Mouse (Mus musculus): ENCODE measurements around the gene Tex37. TPM values are rescaled to one million over a fixed set of nuclear protein-coding genes. Genes with fewer than 3 reads are reported as not detected.

Tex37 gene
- polyA plus RNA-seq, 1 experiment = not detected

GRCm38 (mm10) chr6:70912396-70912765, 6.3 kb downstream of the Tex37 start:
- Histone ChIP-seq H3K4me3 (replicated peaks; ENCODE audit: insufficient read depth, low read depth, low read length) (peak overlapping the region; percentile 39), H3K27ac (ENCODE audit: insufficient read depth, low read length) (no peak overlapping the region), H3K27me3 (ENCODE audit: control insufficient read depth, insufficient read depth, low read length) (no peaks in the 10 kb centered on the region), H3K4me1 (ENCODE audit: control insufficient read depth, insufficient read depth, low read length) (peaks cover 3% of the 10 kb centered on the region; the same call in 1 of the 2 replicates)
- no peak for DNase-seq
- TF ChIP-seq POLR2A (IDR thresholded peaks at IDR 0.05; ENCODE audit: borderline replicate concordance, insufficient read depth, low read length) = no peak
- WGBS = 24% methylated on average over 7 of the region's 7 CpGs

GRCm38 (mm10) chr6:70911668-70912395, 6.9 kb downstream of the Tex37 start:
- Histone ChIP-seq H3K27me3 (ENCODE audit: control insufficient read depth, insufficient read depth, low read length) (no peaks in the 10 kb centered on the region), H3K27ac (ENCODE audit: insufficient read depth, low read length) (no peak overlapping the region), H3K4me3 (replicated peaks; ENCODE audit: insufficient read depth, low read depth, low read length) (peak overlapping the region; percentile 39), H3K4me1 (ENCODE audit: control insufficient read depth, insufficient read depth, low read length) (peaks cover 3% of the 10 kb centered on the region; the same call in 1 of the 2 replicates)
- peak; percentile 74 to 83 for DNase-seq
- TF ChIP-seq CTCF (IDR thresholded peaks at IDR 0.05; ENCODE audit: borderline replicate concordance, insufficient read depth, low read depth, low read length) (no peak), POLR2A (IDR thresholded peaks at IDR 0.05; ENCODE audit: borderline replicate concordance, insufficient read depth, low read length) (no peak)
- 6% methylated on average over 20 of the region's 20 CpGs for WGBS

- Histone ChIP-seq H3K4me3 (replicated peaks; ENCODE audit: insufficient read depth, low read depth, low read length) (no peak overlapping the region), H3K4me1 (ENCODE audit: control insufficient read depth, insufficient read depth, low read length) (peaks cover 3% of the 10 kb centered on the region; the same call in 1 of the 2 replicates), H3K27ac (ENCODE audit: insufficient read depth, low read length) (no peak overlapping the region), H3K27me3 (ENCODE audit: control insufficient read depth, insufficient read depth, low read length) (no peaks in the 10 kb centered on the region)
- DNase-seq = no peak
- 83% methylated on average over 4 of the region's 4 CpGs for WGBS
- TF ChIP-seq POLR2A (IDR thresholded peaks at IDR 0.05; ENCODE audit: borderline replicate concordance, insufficient read depth, low read length) (no peak), CTCF (IDR thresholded peaks at IDR 0.05; ENCODE audit: borderline replicate concordance, insufficient read depth, low read depth, low read length) (no peak)
Measured at GRCm38 (mm10) chr6:70910285-70910684, 8.4 kb downstream of the Tex37 start.

- no peak for DNase-seq
- H3K27me3 ChIP-seq (ENCODE audit: control insufficient read depth, insufficient read depth, low read length) = no peaks in the 10 kb centered on the region
- peaks cover 3% of the 10 kb centered on the region; the same call in 1 of the 2 replicates for H3K4me1 ChIP-seq (ENCODE audit: control insufficient read depth, insufficient read depth, low read length)
- 93% methylated on average over 7 of the region's 7 CpGs for WGBS
- H3K4me3 ChIP-seq (replicated peaks; ENCODE audit: insufficient read depth, low read depth, low read length) = no peak overlapping the region
- H3K27ac ChIP-seq (ENCODE audit: insufficient read depth, low read length) = no peak overlapping the region
- TF ChIP-seq POLR2A (IDR thresholded peaks at IDR 0.05; ENCODE audit: borderline replicate concordance, insufficient read depth, low read length) (no peak), CTCF (IDR thresholded peaks at IDR 0.05; ENCODE audit: borderline replicate concordance, insufficient read depth, low read depth, low read length) (no peak)
Measured at GRCm38 (mm10) chr6:70909572-70909971, 9.2 kb downstream of the Tex37 start.

GRCm38 (mm10) chr6:70903689-70904088, 15.0 kb downstream of the Tex37 start:
- no peaks in the 10 kb centered on the region for H3K4me1 ChIP-seq (ENCODE audit: control insufficient read depth, insufficient read depth, low read length)
- H3K4me3 ChIP-seq (replicated peaks; ENCODE audit: insufficient read depth, low read depth, low read length) = no peak overlapping the region
- no peak overlapping the region for H3K27ac ChIP-seq (ENCODE audit: insufficient read depth, low read length)
- TF ChIP-seq POLR2A (IDR thresholded peaks at IDR 0.05; ENCODE audit: borderline replicate concordance, insufficient read depth, low read length) = no peak
- no peak for TF ChIP-seq CTCF (IDR thresholded peaks at IDR 0.05; ENCODE audit: borderline replicate concordance, insufficient read depth, low read depth, low read length)
- no peaks in the 10 kb centered on the region for H3K27me3 ChIP-seq (ENCODE audit: control insufficient read depth, insufficient read depth, low read length)
- WGBS = 73% methylated on average over 5 of the region's 5 CpGs
- no peak for DNase-seq

- no peaks in the 10 kb centered on the region for H3K4me1 ChIP-seq (ENCODE audit: control insufficient read depth, insufficient read depth, low read length)
- no peak overlapping the region for H3K4me3 ChIP-seq (replicated peaks; ENCODE audit: insufficient read depth, low read depth, low read length)
- no peak for DNase-seq
- H3K27me3 ChIP-seq (ENCODE audit: control insufficient read depth, insufficient read depth, low read length) = no peaks in the 10 kb centered on the region
- TF ChIP-seq CTCF (IDR thresholded peaks at IDR 0.05; ENCODE audit: borderline replicate concordance, insufficient read depth, low read depth, low read length) (no peak), POLR2A (IDR thresholded peaks at IDR 0.05; ENCODE audit: borderline replicate concordance, insufficient read depth, low read length) (no peak)
- 44% methylated on average over 8 of the region's 8 CpGs for WGBS
- H3K27ac ChIP-seq (ENCODE audit: insufficient read depth, low read length) = no peak overlapping the region
Measured at GRCm38 (mm10) chr6:70899594-70900003, 19.1 kb downstream of the Tex37 start.

GRCm38 (mm10) chr6:70898166-70898565, 20.6 kb downstream of the Tex37 start:
- Histone ChIP-seq H3K4me3 (replicated peaks; ENCODE audit: insufficient read depth, low read depth, low read length) (no peak overlapping the region), H3K27ac (ENCODE audit: insufficient read depth, low read length) (no peak overlapping the region), H3K27me3 (ENCODE audit: control insufficient read depth, insufficient read depth, low read length) (no peaks in the 10 kb centered on the region), H3K4me1 (ENCODE audit: control insufficient read depth, insufficient read depth, low read length) (no peaks in the 10 kb centered on the region)
- DNase-seq = no peak
- TF ChIP-seq CTCF (IDR thresholded peaks at IDR 0.05; ENCODE audit: borderline replicate concordance, insufficient read depth, low read depth, low read length) = no peak
- no peak for TF ChIP-seq POLR2A (IDR thresholded peaks at IDR 0.05; ENCODE audit: borderline replicate concordance, insufficient read depth, low read length)
- WGBS = 77% methylated on average over 6 of the region's 6 CpGs

GRCm38 (mm10) chr6:70887993-70888392, 30.7 kb downstream of the Tex37 start:
- WGBS = 76% methylated on average over 11 of the region's 11 CpGs
- no peak overlapping the region for H3K27ac ChIP-seq (ENCODE audit: insufficient read depth, low read length)
- no peaks in the 10 kb centered on the region for H3K27me3 ChIP-seq (ENCODE audit: control insufficient read depth, insufficient read depth, low read length)
- TF ChIP-seq POLR2A (IDR thresholded peaks at IDR 0.05; ENCODE audit: borderline replicate concordance, insufficient read depth, low read length) = no peak
- TF ChIP-seq CTCF (IDR thresholded peaks at IDR 0.05; ENCODE audit: borderline replicate concordance, insufficient read depth, low read depth, low read length) = no peak
- DNase-seq = no peak
- H3K4me1 ChIP-seq (ENCODE audit: control insufficient read depth, insufficient read depth, low read length) = no peaks in the 10 kb centered on the region
- no peak overlapping the region for H3K4me3 ChIP-seq (replicated peaks; ENCODE audit: insufficient read depth, low read depth, low read length)
